ENCODE assay signal across 27 mouse cellular contexts in the genomic region with DNA sequence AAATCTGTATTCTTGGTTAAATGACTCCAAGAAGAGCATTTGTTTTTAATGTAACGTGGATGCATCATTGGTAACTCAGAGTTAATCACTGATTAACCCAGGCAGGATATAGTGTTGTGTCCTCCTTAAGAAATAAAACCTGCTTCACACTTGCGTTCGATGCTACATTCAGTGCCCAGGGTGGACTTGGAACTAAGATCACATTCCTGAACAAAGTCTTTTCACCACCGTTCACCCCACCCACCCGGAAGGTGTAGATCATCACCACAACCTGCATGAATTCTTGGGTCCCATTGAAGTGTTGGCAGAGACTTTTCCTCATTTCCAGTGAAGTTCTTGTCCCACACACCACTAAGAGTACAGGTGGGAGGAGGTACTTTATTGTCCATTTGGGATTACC. TPM values are rescaled to one million over a fixed set of nuclear protein-coding genes. Genes with fewer than 3 reads are reported as not detected.
DNase-seq lines count a peak whose midpoint lies in the region; ATAC-seq and TF ChIP-seq lines count a peak whose summit lies in the region.
"Had no signal": no experiment of that assay in that cellular context is flagged by ENCODE, and none has a peak within 500 bp of the region (broad histone marks: within the 10 kb centered on the region; RNA-seq: fewer than 3 reads in every experiment).

No protein-coding gene starts in this region.

- no peak overlapping the region for H3K4me3 ChIP-seq in forebrain, embryonic 11.5 days (ENCODE audit: low read depth, low read length)
- H3K4me3 ChIP-seq in forebrain, embryonic 14.5 days (ENCODE audit: low read depth, low read length): no peak overlapping the region
- no peak overlapping the region for H3K4me3 ChIP-seq in kidney, adult 2 months (ENCODE audit: insufficient read depth, low read depth, low read length)
- H3K4me3 ChIP-seq in kidney, embryonic 15.5 days (replicated peaks): no peak overlapping the region
- H3K4me3 ChIP-seq: embryonic facial prominence, embryonic 13.5 days; erythroblast, embryonic 14.5 days; forebrain, embryonic 13.5 days had no signal

- DNase-seq in forebrain, embryonic 11.5 days (ENCODE audit: low spot score): peak; percentile 14
- DNase-seq in forebrain, embryonic 14.5 days (ENCODE audit: low spot score): no peak
- peak; percentile 85 for DNase-seq in kidney, adult 2 months
- peak; percentile 66 for DNase-seq in kidney, postnatal 14 days
- peak; percentile 34 for DNase-seq in yolk sac, embryonic 10.5 days (ENCODE audit: low spot score)
- no peak for DNase-seq in cerebellum, postnatal 14 days
- DNase-seq: adrenal gland, postnatal 10 days; cerebellum, adult 18-20 months; cerebellum, postnatal 36 days; embryo, embryonic 11 days; left cerebral cortex, postnatal 4 days; liver; lung, postnatal 4 days; right cerebral cortex, postnatal 4 days had no signal

- no peak overlapping the region for H3K4me2 ChIP-seq in forebrain, embryonic 11.5 days (ENCODE audit: low read depth, low read length, severe bottlenecking)
- H3K4me2 ChIP-seq in forebrain, embryonic 14.5 days (ENCODE audit: low read length): no peak overlapping the region
- no peak overlapping the region for H3K4me2 ChIP-seq in kidney, embryonic 15.5 days
- H3K4me2 ChIP-seq: embryonic facial prominence, embryonic 13.5 days; forebrain, embryonic 13.5 days; heart, embryonic 11.5 days had no signal

- H3K36me3 ChIP-seq in forebrain, embryonic 11.5 days (ENCODE audit: control insufficient read depth, insufficient read depth, low read length): no peaks in the 10 kb centered on the region
- peaks cover 3% of the 10 kb centered on the region; the same call in 1 of the 2 replicates for H3K36me3 ChIP-seq in forebrain, embryonic 14.5 days (ENCODE audit: control insufficient read depth, insufficient read depth, low read length)
- H3K36me3 ChIP-seq in kidney, adult 2 months (ENCODE audit: control insufficient read depth, insufficient read depth, low read length): no peaks in the 10 kb centered on the region
- peaks cover 12% of the 10 kb centered on the region for H3K36me3 ChIP-seq in kidney, embryonic 15.5 days

- H3K27me3 ChIP-seq in forebrain, embryonic 11.5 days (ENCODE audit: control insufficient read depth, insufficient read depth, low read length): no peaks in the 10 kb centered on the region
- no peaks in the 10 kb centered on the region for H3K27me3 ChIP-seq in forebrain, embryonic 14.5 days (replicated peaks; ENCODE audit: control insufficient read depth, insufficient read depth, low read length)
- no peaks in the 10 kb centered on the region for H3K27me3 ChIP-seq in kidney, adult 2 months (replicated peaks; ENCODE audit: control insufficient read depth, insufficient read depth, low read length)
- H3K27me3 ChIP-seq in kidney, embryonic 15.5 days: no peaks in the 10 kb centered on the region
- H3K27me3 ChIP-seq: embryonic facial prominence, embryonic 13.5 days; forebrain, embryonic 13.5 days had no signal

- H3K9me3 ChIP-seq in forebrain, embryonic 11.5 days (ENCODE audit: control insufficient read depth, low read length): no peaks in the 10 kb centered on the region
- no peaks in the 10 kb centered on the region for H3K9me3 ChIP-seq in forebrain, embryonic 14.5 days (replicated peaks; ENCODE audit: control insufficient read depth, low read length)
- H3K9me3 ChIP-seq in kidney, embryonic 15.5 days (replicated peaks): no peaks in the 10 kb centered on the region
- H3K9me3 ChIP-seq: embryonic facial prominence, embryonic 13.5 days; forebrain, embryonic 13.5 days had no signal

- ATAC-seq in forebrain, embryonic 11.5 days (replicated peaks; ENCODE audit: low FRiP score): no peak
- no peak for ATAC-seq in forebrain, embryonic 14.5 days
- no peak for ATAC-seq in kidney, embryonic 15.5 days (replicated peaks; ENCODE audit: low FRiP score)
- ATAC-seq: forebrain, embryonic 13.5 days; midbrain, embryonic 16.5 days had no signal

- H3K9ac ChIP-seq in forebrain, embryonic 11.5 days (ENCODE audit: low read length): no peak overlapping the region
- no peak overlapping the region for H3K9ac ChIP-seq in forebrain, embryonic 14.5 days (ENCODE audit: low read length)
- H3K9ac ChIP-seq in kidney, embryonic 15.5 days: no peak overlapping the region
- H3K9ac ChIP-seq: embryonic facial prominence, embryonic 13.5 days; forebrain, embryonic 13.5 days had no signal

- no peak for TF ChIP-seq CTCF in kidney, adult 2 months (conservative IDR thresholded peaks at IDR 0.05; ENCODE audit: insufficient read depth, insufficient read length, low read depth, low read length)

- H3K4me1 ChIP-seq in forebrain, embryonic 11.5 days (replicated peaks; ENCODE audit: control insufficient read depth, insufficient read depth, low read length): peaks cover 7% of the 10 kb centered on the region
- 0 out of 2 replicates have a peak, but pooled peaks cover 5% of the 10 kb centered on the region for H3K4me1 ChIP-seq in forebrain, embryonic 14.5 days (ENCODE audit: control insufficient read depth, insufficient read depth, low read length)
- peaks cover 8% of the 10 kb centered on the region; the same call in 1 of the 2 replicates for H3K4me1 ChIP-seq in kidney, adult 2 months (ENCODE audit: control insufficient read depth, insufficient read depth, low read length)
- H3K4me1 ChIP-seq in kidney, embryonic 15.5 days: peaks cover 18% of the 10 kb centered on the region

- no peak for TF ChIP-seq POLR2A in kidney, adult 2 months (IDR thresholded peaks at IDR 0.05; ENCODE audit: low read depth, low read length)

- WGBS in forebrain, embryonic 11.5 days: 91% methylated on average over 5 of the region's 5 CpGs
- WGBS in forebrain, embryonic 14.5 days: 93% methylated on average over 5 of the region's 5 CpGs
- WGBS in kidney, adult 2 months: 50% methylated on average over 5 of the region's 5 CpGs
- WGBS in kidney, embryonic 15.5 days: 77% methylated on average over 5 of the region's 5 CpGs

- H3K27ac ChIP-seq in forebrain, embryonic 11.5 days (ENCODE audit: low read depth, low read length): no peak overlapping the region
- no peak overlapping the region for H3K27ac ChIP-seq in forebrain, embryonic 14.5 days (ENCODE audit: low read depth, low read length)
- no peak overlapping the region for H3K27ac ChIP-seq in kidney, adult 2 months (ENCODE audit: insufficient read depth, low read depth, low read length)
- H3K27ac ChIP-seq in kidney, embryonic 15.5 days: no peak overlapping the region
- H3K27ac ChIP-seq: embryonic facial prominence, embryonic 13.5 days; forebrain, embryonic 13.5 days had no signal

RNA-seq across cellular contexts. Expression of gene Syde1, which starts 2.0 kb away (rescaled TPM):
- polyA plus RNA-seq in forebrain, embryonic 11.5 days (2014; fragmentation: Nextera tagmentation; extraction: Ambion mirVana): 13.5 and 14.3 TPM in 2 replicates
- 4.2 and 4.4 TPM in 2 replicates for polyA plus RNA-seq in forebrain, embryonic 14.5 days (2014; fragmentation: Nextera tagmentation; extraction: Ambion mirVana)
- 23.6 and 28.8 TPM in 2 replicates for polyA plus RNA-seq in kidney, adult 2 months (2012; rRNA removed)
- 16.7 and 18.7 TPM in 2 replicates for polyA plus RNA-seq in kidney, embryonic 15.5 days (2015; fragmentation: Nextera tagmentation; extraction: Ambion mirVana)

RNA-seq across cellular contexts. Expression of gene Ilvbl, which starts 19.6 kb away (rescaled TPM):
- polyA plus RNA-seq in forebrain, embryonic 11.5 days (2014; fragmentation: Nextera tagmentation; extraction: Ambion mirVana): 22.6 and 29.4 TPM in 2 replicates
- 29.3 and 32.8 TPM in 2 replicates for polyA plus RNA-seq in forebrain, embryonic 14.5 days (2014; fragmentation: Nextera tagmentation; extraction: Ambion mirVana)
- polyA plus RNA-seq in kidney, adult 2 months (2012; rRNA removed): 53.5 and 60.6 TPM in 2 replicates
- polyA plus RNA-seq in kidney, embryonic 15.5 days (2015; fragmentation: Nextera tagmentation; extraction: Ambion mirVana): 45.3 and 50.3 TPM in 2 replicates

RNA-seq across cellular contexts. Expression of gene Olfr1357, which starts 24.1 kb away (rescaled TPM):
- not detected in 2 replicates for polyA plus RNA-seq in forebrain, embryonic 11.5 days (2014; fragmentation: Nextera tagmentation; extraction: Ambion mirVana)
- not detected in 2 replicates for polyA plus RNA-seq in forebrain, embryonic 14.5 days (2014; fragmentation: Nextera tagmentation; extraction: Ambion mirVana)
- not detected in 2 replicates for polyA plus RNA-seq in kidney, adult 2 months (2012; rRNA removed)
- polyA plus RNA-seq in kidney, embryonic 15.5 days (2015; fragmentation: Nextera tagmentation; extraction: Ambion mirVana): not detected in 2 replicates
- polyA plus RNA-seq: embryonic facial prominence, embryonic 13.5 days; erythroblast, embryonic 14.5 days; forebrain, embryonic 13.5 days; gonadal fat pad, adult 2 months; heart, embryonic 11.5 days; heart, postnatal 0 days; hindbrain, embryonic 11.5 days; liver, embryonic 16.5 days; lung, embryonic 16.5 days; midbrain, embryonic 16.5 days; neural tube, embryonic 14.5 days; stomach, embryonic 16.5 days had no signal

Comparison
In these comparisons a context has a peak if more than half of its experiments do, and no peak if none do; other contexts are left out.
1. DNase-seq: peak in forebrain, embryonic 11.5 days (single experiment), kidney, adult 2 months (single experiment), kidney, postnatal 14 days (single experiment) and yolk sac, embryonic 10.5 days (single experiment); none in forebrain, embryonic 14.5 days (single experiment) and cerebellum, postnatal 14 days (0 of 2).